Mouse (Mus musculus): ENCODE data around the gene Lmx1a.

- TF ChIP-seq POLR2A (IDR thresholded peaks at IDR 0.05; ENCODE audit: borderline replicate concordance, extremely low read depth, low read depth, low read length) = no peak
- peak; percentile 35; the same call in 1 of the 2 replicates for TF ChIP-seq CTCF (IDR thresholded peaks at IDR 0.05; ENCODE audit: insufficient read depth, low read length)
Measured at GRCm38 (mm10) chr1:167896234-167896633, 207.2 kb downstream of the Lmx1a start.

Measured in lung, adult 2 months (tissue).